Mouse (Mus musculus): ENCODE measurements at regions not wholly inside any gene's neighbourhood (a gene's known extent, or its start where the extent isn't known, plus 50 kb on each side); places are given as distances from the start of the nearest gene placed in this dataset.

DNA sequence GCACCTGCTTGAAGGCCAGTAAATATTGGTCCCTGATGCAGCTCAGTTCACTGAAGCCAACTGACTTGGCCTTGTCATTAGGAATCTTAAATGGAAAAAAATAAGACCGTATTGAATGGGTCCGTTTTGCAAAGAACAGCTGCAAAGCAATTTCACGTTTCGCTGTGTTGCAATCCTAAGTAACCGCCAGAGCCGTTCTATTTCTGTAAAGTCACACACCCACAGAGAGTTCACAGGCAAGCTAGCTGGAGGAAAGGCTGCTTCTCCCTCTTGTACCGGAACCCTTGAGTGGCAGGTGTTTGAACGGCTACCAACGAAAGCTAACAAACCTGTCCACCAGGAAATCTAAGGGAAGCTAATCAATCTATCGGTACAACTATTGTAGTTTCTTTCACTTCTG lies 80.6 kb upstream of the F13a1 start:
- TF ChIP-seq CTCF (IDR thresholded peaks at IDR 0.05; ENCODE audit: borderline replicate concordance, control insufficient read depth, extremely low read depth, insufficient read depth, low read length, poor library complexity), result no peak
- TF ChIP-seq POLR2A (IDR thresholded peaks at IDR 0.05; ENCODE audit: control insufficient read depth, extremely low read depth, insufficient read depth, low read length, poor library complexity), result no peak

Data from thymus, adult 2 months (tissue).